Mouse (Mus musculus) forebrain, embryonic 10.5 days (tissue): Measurements from ENCODE around the gene Gm20683. TPM values are rescaled to one million over a fixed set of nuclear protein-coding genes. Genes with fewer than 3 reads are reported as not detected.

Experiments used
- DNase-seq: peaks from one replicate; pipeline ENCODE4 v3.0.0-alpha.2; 2017; ENCODE audit warnings: low spot score; ENCODE audit errors: extremely low spot score
- H3K27ac ChIP-seq: fragments of 300-500 bp; sonication (generic); 2 replicates; pipeline ENCODE4 v1.5.1; 2016; ENCODE audit warnings: mild to moderate bottlenecking
- H3K27me3 ChIP-seq: fragments of 300-500 bp; sonication (generic); 2 replicates; pipeline ENCODE4 v1.6.1; 2016; ENCODE audit warnings: mild to moderate bottlenecking; ENCODE audit not compliant: poor library complexity, severe bottlenecking
- H3K36me3 ChIP-seq: fragments of 300-500 bp; sonication (generic); replicated peaks from 2 replicates; pipeline ENCODE4 v1.6.1; 2016; ENCODE audit warnings: mild to moderate bottlenecking, moderate library complexity
- H3K4me1 ChIP-seq: fragments of 300-500 bp; sonication (generic); 2 replicates; pipeline ENCODE4 v1.6.1; 2016
- H3K4me3 ChIP-seq: fragments of 300-500 bp; sonication (generic); 2 replicates; pipeline ENCODE4 v1.5.1; 2016; ENCODE audit warnings: mild to moderate bottlenecking, moderate library complexity
- H3K9me3 ChIP-seq: fragments of 300-500 bp; sonication (generic); 2 replicates; pipeline ENCODE4 v1.6.1; 2016; ENCODE audit warnings: mild to moderate bottlenecking, moderate library complexity
- WGBS: fragments of 180-500 bp; shearing (Covaris S2); methylation state at CpG from one replicate; pipeline ENCODE4 v1.1.7; 2016; 5-methylcytosine and 5-hydroxymethylcytosine counted together
- microRNA-seq: library from miRNA; unstranded; fragments of <30 nt; microRNA quantifications from one replicate; pipeline ENCODE4, GENCODE M21; 2017
- polyA plus RNA-seq: library from polyadenylated mRNA; unstranded; fragments of >200 nt; fragmentation: Nextera tagmentation; extraction: Ambion mirVana; gene quantifications from 2 replicates; pipeline ENCODE4 v1.2.1, GENCODE M21; 2016

Gm20683 gene
- polyA plus RNA-seq, 1 experiment from 2014 or later = 2.3 TPM

- Histone ChIP-seq H3K4me3 (peak overlapping the region; percentile 78), H3K9me3 (no peaks in the 10 kb centered on the region), H3K36me3 (peaks cover 63% of the 10 kb centered on the region), H3K27me3 (no peaks in the 10 kb centered on the region), H3K4me1 (peaks cover 64% of the 10 kb centered on the region), H3K27ac (peak overlapping the region; percentile 93)
- peak; percentile 83 for DNase-seq
- under 1% methylated on average over 45 of the region's 45 CpGs for WGBS
Observed at GRCm38 (mm10) chr17:25791843-25792527, 49.6 kb downstream of the Gm20683 start.

- no peak for DNase-seq
- no peaks in the 10 kb centered on the region for H3K9me3 ChIP-seq
- no peaks in the 10 kb centered on the region for H3K27me3 ChIP-seq
- peak overlapping the region; percentile 78 for H3K4me3 ChIP-seq
- peaks cover 61% of the 10 kb centered on the region for H3K4me1 ChIP-seq
- H3K27ac ChIP-seq = peak overlapping the region; percentile 93
- H3K36me3 ChIP-seq = peaks cover 67% of the 10 kb centered on the region
- 29% methylated on average over 19 of the region's 19 CpGs for WGBS
Observed at GRCm38 (mm10) chr17:25791320-25791842, 50.2 kb downstream of the Gm20683 start.

- WGBS = 93% methylated on average over 9 of the region's 9 CpGs
- no peak for DNase-seq
- H3K27ac ChIP-seq = no peak overlapping the region
- no peaks in the 10 kb centered on the region for H3K27me3 ChIP-seq
- H3K9me3 ChIP-seq = no peaks in the 10 kb centered on the region
- H3K36me3 ChIP-seq = peaks cover 65% of the 10 kb centered on the region
- H3K4me3 ChIP-seq = 0 out of 2 replicates have a peak overlapping the region, but pooled peaks have one; percentile 5
- peaks cover 54% of the 10 kb centered on the region for H3K4me1 ChIP-seq
Observed at GRCm38 (mm10) chr17:25786781-25787504, 54.6 kb downstream of the Gm20683 start.

DNA sequence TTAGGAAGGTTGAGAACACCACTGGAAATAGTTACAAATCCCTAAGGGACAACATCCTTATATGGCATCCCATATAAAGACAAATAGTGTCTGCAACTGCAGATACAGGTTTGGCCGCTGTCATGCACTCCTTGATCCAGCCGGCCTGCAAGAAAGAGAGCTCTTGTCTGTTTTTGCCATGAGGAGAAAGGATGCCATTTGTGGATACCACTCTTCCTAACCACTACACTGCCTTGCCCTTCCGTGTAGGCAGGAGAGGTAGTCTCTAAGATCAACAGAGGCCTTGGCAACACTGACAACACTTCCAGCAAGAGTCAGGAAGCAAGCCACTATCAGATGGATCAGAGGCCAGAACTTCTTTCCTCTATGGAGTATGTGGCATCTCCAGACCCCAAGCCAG lies 55.3 kb downstream of the Gm20683 start, which contains the start of gene Ccdc78:
TSS of gene Ccdc78 (plus strand) at position 301 of the 400 bp plus-strand sequence.
- Histone ChIP-seq H3K27ac (peak within 1 kb of the TSS; percentile 92), H3K9me3 (no peaks in the 10 kb centered on the region), H3K4me3 (peak within 1 kb of the TSS; percentile 60), H3K27me3 (no peaks in the 10 kb centered on the region), H3K4me1 (peaks cover 48% of the 10 kb centered on the region), H3K36me3 (peaks cover 72% of the 10 kb centered on the region)
- WGBS = 84% methylated on average over 3 of the region's 3 CpGs
- DNase-seq = no peak

GRCm38 (mm10) chr17:25785281-25785745 lies 56.2 kb downstream of the Gm20683 start, which contains the start of gene Haghl:
Haghl (minus strand) TSS chr17:25785673.
- peaks cover 76% of the 10 kb centered on the region for H3K36me3 ChIP-seq
- peaks cover 38% of the 10 kb centered on the region for H3K4me1 ChIP-seq
- H3K27ac ChIP-seq = peak within 1 kb of the TSS; percentile 92
- no peaks in the 10 kb centered on the region for H3K27me3 ChIP-seq
- WGBS = under 1% methylated on average over 23 of the region's 23 CpGs
- peak; percentile 98 for DNase-seq
- H3K9me3 ChIP-seq = no peaks in the 10 kb centered on the region
- H3K4me3 ChIP-seq = peak within 1 kb of the TSS; percentile 60

Small RNAs within 50 kb of the gene (microRNA-seq; reads per million reads assigned to microRNA genes)
- not detected for gene Mir3082

Other genes with a start within 250 kb of the Gm20683 start
- gene Gng13, start 124.6 kb downstream of the Gm20683 start, polyA plus RNA-seq = 0.57 and 0.59 TPM in 2 replicates
- 64.0 and 74.5 TPM in 2 replicates for gene Chtf18, start 114.3 kb downstream of the Gm20683 start, polyA plus RNA-seq
- 22.0 and 24.2 TPM in 2 replicates for gene Rpusd1, start 114.1 kb downstream of the Gm20683 start, polyA plus RNA-seq
- not detected in 2 replicates for gene Mslnl, start 105.7 kb downstream of the Gm20683 start, polyA plus RNA-seq
- gene Msln, start 87.4 kb downstream of the Gm20683 start, polyA plus RNA-seq = not detected in 2 replicates
- 24.9 and 26.1 TPM in 2 replicates for gene Narfl, start 68.0 kb downstream of the Gm20683 start, polyA plus RNA-seq
- gene Haghl, start 56.1 kb downstream of the Gm20683 start, polyA plus RNA-seq = 74.4 and 76.0 TPM in 2 replicates
- 1.4 and 1.5 TPM in 2 replicates for gene Ccdc78, start 55.2 kb downstream of the Gm20683 start, polyA plus RNA-seq
- gene Fam173a, start 48.9 kb downstream of the Gm20683 start, polyA plus RNA-seq = 68.4 and 79.1 TPM in 2 replicates
- 2.4 and 4.0 TPM in 2 replicates for gene AC134908.4, start 46.1 kb downstream of the Gm20683 start, polyA plus RNA-seq
- gene Metrn, start 44.6 kb downstream of the Gm20683 start, polyA plus RNA-seq = 197 and 204 TPM in 2 replicates
- 7.2 and 7.3 TPM in 2 replicates for gene Fbxl16, start 32.7 kb downstream of the Gm20683 start, polyA plus RNA-seq
- gene Wdr24, start 18.1 kb downstream of the Gm20683 start, polyA plus RNA-seq = 29.6 and 34.0 TPM in 2 replicates
- gene Jmjd8, start 12.9 kb downstream of the Gm20683 start, polyA plus RNA-seq = 53.9 and 58.7 TPM in 2 replicates
- gene Stub1, start 8.4 kb downstream of the Gm20683 start, polyA plus RNA-seq = 403 TPM in 2 replicates
- 0.93 and 1.3 TPM in 2 replicates for gene Rhbdl1, start 4.5 kb downstream of the Gm20683 start, polyA plus RNA-seq
- gene Rhot2, start 3.1 kb upstream of the Gm20683 start, polyA plus RNA-seq = 28.0 and 31.2 TPM in 2 replicates
- 63.3 and 73.0 TPM in 2 replicates for gene Wdr90, start 19.7 kb upstream of the Gm20683 start, polyA plus RNA-seq
- gene Mcrip2, start 27.0 kb upstream of the Gm20683 start, polyA plus RNA-seq = 20.0 and 21.9 TPM in 2 replicates
- gene Mettl26, start 33.3 kb upstream of the Gm20683 start, polyA plus RNA-seq = 76.7 and 79.1 TPM in 2 replicates
- 4.0 and 4.2 TPM in 2 replicates for gene Wfikkn1, start 39.1 kb upstream of the Gm20683 start, polyA plus RNA-seq
- gene Rab40c, start 78.0 kb upstream of the Gm20683 start, polyA plus RNA-seq = 29.4 and 30.9 TPM in 2 replicates
- 68.4 and 75.6 TPM in 2 replicates for gene Pigq, start 103.2 kb upstream of the Gm20683 start, polyA plus RNA-seq
- 0.89 TPM in 1 of 2 replicates, not detected in the other for gene Nhlrc4, start 103.2 kb upstream of the Gm20683 start, polyA plus RNA-seq
- gene A930017K11Rik, start 110.8 kb upstream of the Gm20683 start, polyA plus RNA-seq = 0.09 and 0.14 TPM in 2 replicates
- 31.8 and 37.0 TPM in 2 replicates for gene Capn15, start 144.0 kb upstream of the Gm20683 start, polyA plus RNA-seq
- gene Rab11fip3, start 227.8 kb upstream of the Gm20683 start, polyA plus RNA-seq = 21.0 and 22.3 TPM in 2 replicates
- 23.5 and 24.7 TPM in 2 replicates for gene Decr2, start 248.6 kb upstream of the Gm20683 start, polyA plus RNA-seq